23 mouse cellular contexts compared by ENCODE assay signal in genomic region chr7:66532596-66532995, GRCm38 (mm10).
"Had no signal": no experiment of that assay in that cellular context is flagged by ENCODE, and none has a peak within 500 bp of the region (broad histone marks: within the 10 kb centered on the region; RNA-seq: fewer than 3 reads in every experiment).

No protein-coding gene starts in this region.

- H3K27ac ChIP-seq: kidney, postnatal 0 days; layer of hippocampus, adult 2 months; left cerebral cortex, adult 2 months; limb, embryonic 12.5 days; limb, embryonic 15.5 days; liver, embryonic 14.5 days; macrophage; neural tube, embryonic 12.5 days; neural tube, embryonic 15.5 days; stomach, postnatal 0 days had no signal

- H3K4me2 ChIP-seq: limb, embryonic 12.5 days; limb, embryonic 15.5 days; liver, embryonic 11.5 days; lung, embryonic 14.5 days; neural tube, embryonic 12.5 days; neural tube, embryonic 15.5 days had no signal

- ATAC-seq: liver, postnatal 0 days; lung, postnatal 0 days had no signal

- H3K36me3 ChIP-seq: limb, embryonic 12.5 days; limb, embryonic 15.5 days; neural tube, embryonic 12.5 days; neural tube, embryonic 15.5 days had no signal

- H3K27me3 ChIP-seq: limb, embryonic 12.5 days; limb, embryonic 15.5 days; neural tube, embryonic 12.5 days; neural tube, embryonic 15.5 days had no signal

- H3K9me3 ChIP-seq: limb, embryonic 12.5 days; limb, embryonic 15.5 days; neural tube, embryonic 12.5 days; neural tube, embryonic 15.5 days had no signal

- H3K4me1 ChIP-seq: neural tube, embryonic 15.5 days had no signal

- H3K4me3 ChIP-seq: layer of hippocampus, adult 2 months; left cerebral cortex, adult 2 months; limb, embryonic 12.5 days; limb, embryonic 15.5 days; neural tube, embryonic 12.5 days; neural tube, embryonic 15.5 days had no signal

- DNase-seq: kidney, adult 2 months; kidney, postnatal 25 days; layer of hippocampus, adult 9-11 months; liver, postnatal 0 days; lung, embryonic 14.5 days; right cerebral cortex, adult 18-20 months; right cerebral cortex, postnatal 14 days; right cerebral cortex, postnatal 4 days; thymus, adult 2 months; thymus, postnatal 14 days; thymus, postnatal 4 days had no signal

- H3K9ac ChIP-seq: limb, embryonic 12.5 days; limb, embryonic 15.5 days; liver, embryonic 14.5 days; liver, postnatal 0 days; lung, embryonic 14.5 days; neural tube, embryonic 12.5 days; neural tube, embryonic 15.5 days had no signal
